Mouse (Mus musculus): ENCODE measurements around the gene Rnf130.
"Not testable (repeated sequence)": the region's sequence is repeated elsewhere in the genome, so short reads cannot be mapped to it uniquely, and the experiment has no call there.

Gene Rnf130

DNA sequence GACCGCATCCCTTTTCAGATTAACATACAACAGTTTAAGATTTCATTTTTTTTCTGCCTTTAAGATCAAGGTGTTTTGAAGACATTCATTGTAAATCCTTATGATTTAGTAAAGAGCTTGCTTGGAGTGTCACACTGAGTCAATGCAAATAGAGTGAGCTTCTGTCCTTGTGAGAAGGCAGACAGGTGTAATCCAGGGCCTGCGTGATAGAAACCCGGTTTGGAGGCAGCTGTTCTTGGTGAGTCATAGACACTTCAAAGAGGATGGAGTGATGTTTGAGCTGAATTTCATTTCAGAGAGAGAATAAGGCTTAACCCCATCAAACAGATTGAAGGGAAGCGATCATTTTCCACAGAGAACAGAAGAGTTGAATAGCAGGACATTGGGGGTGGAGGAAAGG is 51.6 kb downstream of the Rnf130 start:
- in situ Hi-C loops (cut with MboI; ENCODE audit: low sequenced_read_pairs): no loop called here

DNA sequence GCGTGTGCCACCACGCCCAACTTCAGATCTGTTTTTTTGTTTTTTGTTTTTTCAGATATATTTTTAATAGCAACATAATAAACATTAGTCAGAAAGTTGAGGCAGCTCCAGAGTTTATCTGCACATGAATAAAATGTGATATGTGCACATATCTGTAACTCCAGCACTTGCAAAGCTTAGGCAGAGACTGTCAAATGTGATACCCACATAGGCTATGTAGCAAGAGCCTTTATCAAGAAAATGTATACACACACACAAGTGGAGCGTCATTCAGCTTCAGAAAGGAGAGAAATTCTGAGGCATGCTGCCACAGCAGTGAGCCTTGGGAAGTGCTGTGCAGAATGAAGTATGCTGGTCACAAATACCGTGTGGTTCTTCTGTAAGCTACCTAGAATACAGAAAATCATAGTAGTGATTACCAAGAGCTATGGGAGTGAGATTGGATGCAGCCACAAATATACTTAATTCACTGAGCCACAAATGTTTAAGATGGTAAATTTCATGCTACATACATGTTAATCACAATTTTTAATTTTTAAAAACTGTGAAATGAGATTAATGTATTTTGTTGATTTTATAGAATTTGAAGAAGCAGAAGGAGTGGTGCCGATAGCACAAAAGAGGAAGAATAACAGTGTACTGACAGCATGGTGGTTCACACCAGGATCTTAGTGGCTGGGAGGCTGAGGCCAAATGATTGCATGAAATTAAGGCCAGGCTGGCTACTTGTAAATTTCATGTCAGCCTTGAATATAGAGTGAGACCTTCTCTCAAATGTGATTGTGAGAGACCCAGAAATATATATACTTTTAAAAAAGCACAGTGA is 56.4 kb downstream of the Rnf130 start:
- in situ Hi-C loops (cut with MboI; ENCODE audit: low sequenced_read_pairs): no loop called here

DNA sequence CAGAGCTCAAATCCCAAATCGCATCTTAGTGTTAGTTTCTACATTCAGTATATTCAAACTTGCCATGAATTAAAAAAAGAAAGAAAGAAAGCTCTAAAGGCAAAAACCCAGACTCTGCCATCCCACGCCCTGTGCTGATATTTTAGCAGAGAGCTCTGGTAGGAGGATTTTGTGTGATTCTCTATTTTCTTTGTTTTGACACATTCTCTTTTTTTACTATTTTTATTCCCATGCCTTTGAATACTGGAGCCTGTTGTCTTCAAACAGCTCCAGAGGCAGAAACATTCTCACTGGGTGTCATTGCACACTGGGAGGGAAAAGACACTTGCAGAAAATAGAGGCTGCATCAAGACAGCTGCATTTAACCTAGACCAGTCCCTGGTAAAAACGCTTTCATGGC is 61.1 kb downstream of the Rnf130 start:
- in situ Hi-C loops (cut with MboI; ENCODE audit: low sequenced_read_pairs): no loop called here

DNA sequence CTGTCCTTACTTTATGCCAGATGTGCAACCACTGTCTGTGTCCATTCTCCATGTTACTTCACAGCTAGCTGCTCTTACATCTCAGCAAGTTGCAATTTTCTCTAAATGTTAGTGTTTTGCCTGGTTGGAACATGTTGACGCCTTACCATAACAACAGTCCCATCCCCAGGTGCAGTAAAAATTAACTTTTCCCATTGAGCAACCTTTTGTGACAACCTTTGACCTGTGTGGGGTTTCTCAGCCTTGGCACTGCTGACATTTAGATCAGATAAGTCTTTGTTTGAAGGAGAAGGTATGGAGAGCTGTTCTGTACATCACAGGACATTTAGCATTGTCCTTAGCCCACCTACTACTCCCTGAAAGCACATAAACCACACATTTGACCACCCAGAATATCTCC is 64.7 kb downstream of the Rnf130 start:
- in situ Hi-C loops (cut with MboI; ENCODE audit: low sequenced_read_pairs): no loop called here

DNA sequence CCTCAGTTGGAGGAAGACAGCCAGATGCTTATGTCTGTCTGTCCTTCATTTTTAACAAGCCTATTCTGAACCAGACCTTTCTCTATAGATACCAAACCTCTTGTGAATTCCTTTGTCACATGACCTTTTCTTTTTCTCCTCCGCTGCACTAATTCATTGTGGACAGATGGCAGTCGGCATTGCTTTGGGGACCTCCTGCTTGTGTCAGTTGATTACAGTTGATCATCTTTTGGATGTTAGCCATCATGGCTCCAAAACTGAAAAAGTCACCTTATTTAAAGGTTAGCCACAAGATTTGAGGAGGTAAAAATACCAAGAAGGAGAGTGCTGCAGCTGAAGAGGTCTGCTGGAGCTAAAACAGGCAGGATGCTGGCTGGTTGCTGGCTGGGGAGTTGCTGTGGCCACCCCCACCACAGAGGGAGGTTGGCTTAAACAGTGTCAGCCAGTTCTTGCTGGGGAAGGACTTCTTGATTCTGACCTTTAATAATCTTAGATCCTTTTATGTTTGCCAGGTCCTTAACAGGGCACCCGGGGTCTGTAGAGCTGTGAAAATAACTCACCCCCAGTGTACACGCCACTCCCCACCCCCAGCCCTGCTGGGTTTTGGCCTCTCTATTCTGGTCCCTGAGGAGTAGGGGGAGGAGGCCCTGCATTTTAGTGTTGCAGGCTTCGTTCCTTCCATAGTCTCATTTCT is 66.0 kb downstream of the Rnf130 start:
- in situ Hi-C loops (cut with MboI; ENCODE audit: low sequenced_read_pairs): no loop called here

DNA sequence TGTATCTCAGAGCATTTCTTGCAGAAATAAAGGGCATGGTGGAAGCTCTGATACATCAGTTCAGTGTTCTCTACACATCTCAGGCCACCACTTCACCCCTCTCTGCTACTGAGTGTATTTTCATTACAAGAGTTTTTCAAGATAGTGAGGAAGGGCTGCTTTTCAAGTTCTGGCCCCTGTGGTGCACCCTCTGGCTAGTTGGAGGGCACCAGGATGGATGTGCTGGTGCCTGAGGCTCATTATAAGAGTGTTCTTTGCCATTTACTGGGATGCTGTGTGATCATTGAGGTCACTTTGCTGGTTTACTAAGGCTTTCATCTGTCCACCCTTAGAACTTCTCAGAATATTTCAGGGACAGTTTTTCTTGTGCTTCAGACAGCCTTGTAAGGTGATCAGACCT is 66.5 kb downstream of the Rnf130 start:
- in situ Hi-C loops (cut with MboI; ENCODE audit: low sequenced_read_pairs): no loop called here

DNA sequence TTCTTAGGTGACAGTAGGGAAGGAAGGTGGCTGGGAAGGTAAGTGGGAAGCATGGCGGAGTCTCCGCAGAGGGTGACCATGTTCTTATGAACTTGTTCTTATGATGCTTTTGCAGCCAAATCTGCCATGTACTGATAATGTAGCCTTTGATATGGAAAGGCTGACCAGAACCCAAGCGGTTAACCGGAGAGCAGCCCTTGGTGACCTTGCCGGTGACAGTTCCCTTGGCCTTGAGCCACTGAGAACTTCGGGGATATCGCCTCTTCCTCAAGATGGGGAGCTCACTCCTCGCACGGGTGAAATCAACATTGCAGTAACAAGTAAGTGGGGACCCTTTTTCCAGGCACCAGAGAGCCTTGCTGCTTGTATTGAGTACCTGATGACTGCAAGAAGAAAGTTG is 70.5 kb downstream of the Rnf130 start:
- in situ Hi-C loops (cut with MboI; ENCODE audit: low sequenced_read_pairs): no loop called here

DNA sequence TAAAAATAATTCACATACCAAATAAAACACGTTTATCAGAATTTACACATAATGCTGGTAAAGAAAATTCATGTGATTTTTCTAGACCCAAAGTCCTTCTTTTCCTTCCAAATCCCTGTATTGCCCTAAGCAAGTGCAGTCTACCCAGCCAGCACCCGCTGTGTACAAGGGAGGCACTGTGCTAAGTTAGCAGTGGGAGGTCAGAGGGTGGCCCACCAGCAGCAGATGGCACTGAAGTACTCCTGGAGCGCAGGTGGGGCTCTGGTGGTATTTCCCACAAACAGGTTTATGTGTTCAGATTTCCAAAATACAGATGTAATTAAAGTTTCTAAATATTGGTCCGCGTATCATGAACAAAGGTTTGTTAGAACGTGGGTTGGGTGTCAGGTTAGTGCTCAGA is 71.9 kb downstream of the Rnf130 start:
- in situ Hi-C loops (cut with MboI; ENCODE audit: low sequenced_read_pairs): no loop called here

DNA sequence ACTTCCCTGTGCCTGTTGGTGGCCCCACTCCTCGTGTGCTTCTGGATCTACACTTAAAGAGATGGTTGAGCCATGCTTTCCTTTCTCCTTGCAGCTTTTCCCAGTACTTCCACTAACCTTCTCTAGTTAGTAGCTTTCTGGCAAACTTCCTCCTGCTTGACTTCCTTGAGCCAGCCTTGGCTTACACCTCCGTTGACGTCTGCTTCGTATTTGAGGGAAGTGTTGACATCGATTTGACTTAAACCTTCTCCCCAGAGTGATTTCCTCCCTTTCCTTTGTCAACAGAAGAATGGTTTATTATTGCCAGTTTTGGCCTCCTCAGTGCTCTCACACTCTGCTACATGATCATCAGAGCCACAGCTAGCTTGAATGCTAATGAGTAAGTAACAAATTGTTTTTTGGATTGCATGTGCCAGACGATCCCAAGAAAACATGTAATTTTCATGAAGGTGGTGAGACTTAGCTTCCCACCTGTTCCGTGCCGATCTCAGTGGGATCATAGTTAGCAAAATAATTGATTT is 73.9 kb downstream of the Rnf130 start:
- in situ Hi-C loops (cut with MboI; ENCODE audit: low sequenced_read_pairs): no loop called here

DNA sequence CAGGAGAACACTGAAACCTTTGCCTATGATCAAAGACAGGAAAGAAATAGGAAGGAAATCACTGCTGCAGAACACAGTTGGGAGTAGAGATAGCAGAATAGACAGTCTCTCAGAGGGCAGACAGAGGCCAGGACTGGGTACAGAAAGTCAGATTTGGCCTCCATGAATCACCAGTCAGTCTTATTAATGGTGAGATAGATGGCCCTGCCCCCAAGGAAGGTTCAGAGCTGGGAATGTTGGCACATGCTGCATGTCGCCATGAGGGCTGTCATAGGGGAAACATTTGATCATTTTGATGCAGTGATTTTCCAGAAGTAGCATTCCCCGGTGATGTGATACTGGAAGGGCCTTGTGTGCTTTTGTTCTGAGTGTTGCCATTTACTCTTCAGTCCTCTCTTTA is 74.5 kb downstream of the Rnf130 start:
- in situ Hi-C loops (cut with MboI; ENCODE audit: low sequenced_read_pairs): no loop called here

DNA sequence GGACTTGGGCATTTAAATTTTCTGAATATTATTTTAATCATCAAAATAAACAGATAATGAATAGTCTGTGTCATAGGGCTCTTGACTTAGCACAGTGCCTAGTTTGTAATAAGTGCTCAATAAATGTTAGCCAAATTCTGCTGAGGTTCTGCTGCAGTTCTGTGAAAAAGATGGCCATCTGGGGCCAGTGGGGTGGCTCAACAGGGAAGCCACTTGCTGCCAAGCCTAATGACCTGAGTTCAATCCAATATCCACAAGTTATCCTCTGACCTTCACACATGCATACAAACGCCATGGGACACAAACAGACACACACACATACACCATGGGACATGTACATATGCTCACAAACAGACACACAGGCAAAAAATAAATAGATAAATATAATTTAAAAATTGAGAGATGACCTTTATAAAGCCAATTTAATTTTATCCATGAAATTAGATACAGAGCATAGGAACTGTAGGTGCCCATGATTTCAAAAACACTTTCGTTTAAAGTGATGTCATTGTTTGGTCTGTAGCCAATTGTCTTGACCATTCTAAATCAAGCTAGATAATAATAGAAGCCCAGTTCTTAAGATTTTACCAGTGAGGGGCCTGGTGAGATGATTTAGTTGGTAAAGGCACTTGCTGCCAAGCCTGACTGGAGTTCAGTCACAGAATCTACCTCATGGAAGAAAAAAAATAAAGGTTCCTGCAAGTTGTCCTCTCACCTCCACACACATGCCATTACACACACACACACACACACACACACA is 75.6 kb downstream of the Rnf130 start:
- in situ Hi-C loops (cut with MboI; ENCODE audit: low sequenced_read_pairs): no loop called here

DNA sequence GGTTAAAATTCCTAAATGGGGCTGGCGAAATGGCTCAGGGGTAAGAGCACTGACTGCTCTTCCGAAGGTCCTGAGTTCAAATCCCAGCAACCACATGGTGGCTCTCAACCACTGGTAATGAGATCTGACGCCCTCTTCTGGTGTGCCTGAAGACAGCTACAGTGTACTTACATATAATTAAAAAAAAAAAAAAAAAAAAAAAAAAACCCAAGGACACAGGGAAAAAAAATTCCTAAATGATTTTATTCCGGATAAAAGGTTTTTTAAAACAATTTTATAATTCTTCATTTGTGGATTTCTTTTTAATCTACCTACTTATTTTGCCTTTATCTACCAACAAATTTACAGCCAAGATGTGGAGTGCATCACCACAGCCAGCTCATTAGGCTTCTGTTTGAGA is 76.8 kb downstream of the Rnf130 start:
- in situ Hi-C loops (cut with MboI; ENCODE audit: low sequenced_read_pairs): not testable (repeated sequence)

DNA sequence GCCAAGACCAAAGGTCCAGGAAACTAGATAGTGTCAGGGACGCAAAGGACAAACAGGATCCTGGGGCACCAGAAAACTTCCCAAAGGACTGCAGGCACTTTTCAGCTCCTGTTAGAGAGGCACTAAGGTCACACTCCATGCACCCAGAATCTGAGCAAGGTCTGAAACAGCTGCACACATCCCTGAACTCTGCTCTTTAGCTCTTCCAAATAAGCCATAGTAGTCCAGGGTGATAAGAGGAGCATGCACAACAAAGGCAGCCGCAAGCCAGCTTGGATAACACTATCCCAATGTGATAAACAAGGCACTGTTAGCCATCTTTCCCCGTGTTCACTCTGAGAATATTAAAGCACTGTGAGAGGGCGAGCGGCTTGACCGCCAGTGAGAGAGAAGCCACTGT is 78.9 kb downstream of the Rnf130 start:
- in situ Hi-C loops (cut with MboI; ENCODE audit: low sequenced_read_pairs): no loop called here

DNA sequence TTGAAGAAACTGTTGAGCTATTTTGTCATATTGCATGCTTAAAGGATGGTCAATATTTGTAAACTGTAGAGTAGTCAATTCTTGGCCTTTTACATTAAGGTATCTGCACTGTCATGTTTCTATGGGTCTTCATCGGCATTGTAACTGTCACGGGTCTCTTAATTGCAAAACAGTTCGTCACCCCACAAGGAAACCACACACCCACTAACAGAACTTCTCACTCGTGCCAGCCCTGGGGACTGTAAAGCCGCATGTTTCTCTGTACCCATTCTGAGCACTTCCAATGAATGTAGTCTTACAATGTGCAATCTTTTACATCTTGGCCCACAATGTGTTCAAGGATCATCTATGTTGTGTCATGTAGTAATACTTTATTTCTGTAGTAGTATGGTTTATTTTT is 80.1 kb downstream of the Rnf130 start:
- in situ Hi-C loops (cut with MboI; ENCODE audit: low sequenced_read_pairs): no loop called here

DNA sequence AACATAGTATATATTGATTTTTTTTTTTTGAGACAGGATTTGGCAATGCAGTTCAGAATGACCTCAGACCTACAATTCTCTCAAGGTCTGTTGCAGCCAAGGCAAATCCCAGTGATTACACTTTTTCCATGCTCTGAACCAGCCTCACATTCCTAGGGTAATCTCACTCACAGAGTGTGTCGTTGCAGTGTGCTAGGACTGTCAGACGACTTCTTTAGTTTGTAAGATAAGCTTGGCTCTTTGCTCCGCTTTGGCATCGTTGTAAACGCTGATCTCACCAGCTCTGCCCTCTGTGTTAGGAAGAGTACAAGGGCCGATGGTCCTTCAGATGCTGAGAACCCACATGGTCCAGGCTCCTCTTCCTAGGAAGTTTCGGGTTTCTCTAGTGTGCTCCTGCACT is 80.9 kb downstream of the Rnf130 start:
- in situ Hi-C loops (cut with MboI; ENCODE audit: low sequenced_read_pairs): no loop called here

DNA sequence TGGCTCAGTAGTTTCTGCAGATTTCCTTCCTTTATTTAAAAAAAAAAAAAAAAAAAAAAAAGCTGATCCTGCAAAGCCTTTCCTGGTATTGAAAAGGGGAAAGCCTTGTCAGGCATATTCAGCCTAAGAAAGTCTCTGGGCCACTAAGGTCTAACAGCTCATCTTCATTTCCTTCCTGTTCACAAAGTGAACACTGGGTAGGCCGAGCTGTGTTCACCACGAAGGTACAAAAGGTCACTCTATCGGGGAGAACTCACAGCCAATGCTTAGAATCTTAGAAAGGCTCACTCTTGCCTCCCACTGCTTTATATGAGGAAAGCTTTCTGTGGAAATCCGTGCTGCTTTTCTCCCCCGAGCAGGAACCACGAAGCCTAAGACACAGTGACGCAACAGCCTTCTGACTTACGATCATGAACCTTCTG is 83.7 kb downstream of the Rnf130 start:
- in situ Hi-C loops (cut with MboI; ENCODE audit: low sequenced_read_pairs): no loop called here

DNA sequence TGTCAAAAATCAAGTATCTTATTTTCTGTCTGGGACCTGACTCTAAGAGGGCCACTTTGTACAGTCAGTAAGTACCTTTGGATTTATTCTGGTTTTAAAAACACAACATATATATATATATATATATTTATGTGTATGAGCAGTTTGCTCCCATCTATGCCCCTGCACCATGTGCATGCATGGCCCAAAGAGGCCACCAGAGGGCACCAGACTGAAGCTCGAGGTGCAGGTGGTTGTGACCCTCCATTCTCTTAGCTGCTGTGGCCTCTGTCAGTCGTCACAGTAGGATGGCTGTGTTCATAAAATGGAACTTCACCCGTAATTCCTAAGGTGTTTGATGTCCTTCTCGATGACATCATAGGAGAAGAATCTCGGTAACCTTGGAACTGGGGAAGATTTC is 89.2 kb downstream of the Rnf130 start:
- in situ Hi-C loops (cut with MboI; ENCODE audit: low sequenced_read_pairs): no loop called here

DNA sequence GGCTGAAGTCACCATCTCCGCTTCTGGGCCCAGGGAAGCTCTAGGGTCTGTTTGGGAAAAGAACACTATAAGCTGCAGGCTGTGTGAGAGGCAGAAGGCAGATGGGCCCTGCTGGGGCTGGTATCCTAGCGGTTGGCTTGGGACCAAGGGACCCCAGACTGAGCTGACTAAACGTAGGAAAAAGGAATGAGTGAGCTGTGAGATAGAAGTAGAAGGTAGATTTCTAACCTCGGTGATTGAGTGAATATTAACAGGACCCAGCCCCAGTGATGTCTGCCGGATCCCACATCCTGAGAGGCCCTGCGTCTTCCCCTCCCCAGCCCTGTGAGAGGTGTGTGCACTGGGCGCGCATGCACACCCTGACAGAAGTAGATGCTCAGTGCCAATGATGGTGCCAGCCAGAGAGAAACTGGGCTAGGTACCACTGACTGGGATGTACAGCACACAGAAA is 97.5 kb downstream of the Rnf130 start:
- in situ Hi-C loops (cut with MboI; ENCODE audit: low sequenced_read_pairs): no loop called here

DNA sequence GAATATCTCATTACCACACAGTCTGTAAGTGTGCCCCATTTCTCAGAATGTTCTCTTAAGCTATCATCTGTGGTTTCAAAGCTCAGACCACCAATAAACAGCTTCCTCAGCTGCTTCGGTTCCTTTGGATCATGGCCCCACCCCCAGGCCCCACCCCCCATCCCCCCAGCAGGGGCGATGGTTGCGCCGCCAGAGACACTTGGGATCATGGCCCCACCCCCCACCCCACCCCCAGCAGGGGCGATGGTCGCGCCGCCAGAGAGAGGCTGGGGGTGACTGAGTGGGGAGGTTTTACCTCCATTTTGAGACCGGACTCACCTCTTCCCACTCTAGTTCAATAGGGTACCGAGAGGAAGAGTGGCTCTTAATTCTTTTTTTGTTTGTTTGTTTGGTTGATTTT is 102.6 kb downstream of the Rnf130 start:
- in situ Hi-C loops (cut with MboI; ENCODE audit: low sequenced_read_pairs): no loop called here

DNA sequence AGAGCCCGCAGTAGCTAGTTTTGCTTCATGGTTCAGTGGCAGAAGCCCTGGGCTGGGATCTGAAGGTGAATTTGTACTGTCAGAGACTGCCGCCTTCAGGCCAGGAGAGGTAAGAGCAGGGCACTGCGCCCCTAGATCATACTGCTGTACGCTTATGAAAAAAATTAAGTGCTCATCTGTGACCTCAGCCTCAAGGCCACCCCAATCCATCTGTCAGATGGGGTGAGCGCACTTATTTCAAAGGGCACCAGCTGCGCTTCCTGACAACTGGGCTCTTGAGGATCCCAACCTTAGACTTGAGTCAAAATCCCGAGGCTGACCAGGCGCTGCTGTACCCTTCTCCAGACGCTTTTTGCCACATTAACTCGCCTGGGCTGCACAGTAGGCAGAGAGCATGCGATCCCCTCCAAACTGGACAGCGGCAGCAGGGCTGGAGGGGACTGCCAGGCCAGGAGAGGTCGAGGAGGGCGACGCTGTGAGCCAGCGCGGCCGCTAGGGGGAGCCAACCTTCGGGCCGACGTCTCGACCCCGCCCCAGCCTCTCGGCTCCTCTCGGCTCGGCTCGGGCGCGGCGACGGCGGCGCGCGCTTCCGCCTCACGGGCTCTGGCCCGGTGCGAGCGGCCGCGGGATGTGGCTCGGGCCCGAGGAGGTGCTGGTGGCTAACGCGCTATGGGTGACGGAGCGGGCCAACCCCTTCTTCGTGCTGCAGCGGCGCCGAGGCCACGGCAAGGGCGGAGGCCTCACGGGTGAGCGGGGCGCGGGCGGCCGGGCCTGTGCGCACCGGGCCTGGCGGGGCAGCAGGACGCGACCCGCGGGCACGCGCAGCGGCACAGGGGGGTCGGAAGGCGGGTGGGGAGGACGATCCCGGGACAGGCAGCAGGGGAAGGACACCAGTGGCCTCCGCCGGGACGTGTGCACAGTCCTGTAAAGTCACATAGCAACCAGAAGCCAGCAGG is 105.9 kb downstream of the Rnf130 start, which contains the start of gene Tbc1d9b:
Tbc1d9b (plus strand) TSS at position 586 of the 956 bp plus-strand sequence.
- in situ Hi-C loops (cut with MboI; ENCODE audit: low sequenced_read_pairs): no loop called here
